Mouse (Mus musculus) spleen, adult 12 weeks (tissue): ENCODE measurements around the gene Stxbp2.
"Not testable (repeated sequence)": the region's sequence is repeated elsewhere in the genome, so short reads cannot be mapped to it uniquely, and the experiment has no call there.

Experiments used
- DNase-seq: peaks from one replicate; pipeline ENCODE4 v3.0.0; 2022; ENCODE audit warnings: low spot score

The Stxbp2 gene

DNA sequence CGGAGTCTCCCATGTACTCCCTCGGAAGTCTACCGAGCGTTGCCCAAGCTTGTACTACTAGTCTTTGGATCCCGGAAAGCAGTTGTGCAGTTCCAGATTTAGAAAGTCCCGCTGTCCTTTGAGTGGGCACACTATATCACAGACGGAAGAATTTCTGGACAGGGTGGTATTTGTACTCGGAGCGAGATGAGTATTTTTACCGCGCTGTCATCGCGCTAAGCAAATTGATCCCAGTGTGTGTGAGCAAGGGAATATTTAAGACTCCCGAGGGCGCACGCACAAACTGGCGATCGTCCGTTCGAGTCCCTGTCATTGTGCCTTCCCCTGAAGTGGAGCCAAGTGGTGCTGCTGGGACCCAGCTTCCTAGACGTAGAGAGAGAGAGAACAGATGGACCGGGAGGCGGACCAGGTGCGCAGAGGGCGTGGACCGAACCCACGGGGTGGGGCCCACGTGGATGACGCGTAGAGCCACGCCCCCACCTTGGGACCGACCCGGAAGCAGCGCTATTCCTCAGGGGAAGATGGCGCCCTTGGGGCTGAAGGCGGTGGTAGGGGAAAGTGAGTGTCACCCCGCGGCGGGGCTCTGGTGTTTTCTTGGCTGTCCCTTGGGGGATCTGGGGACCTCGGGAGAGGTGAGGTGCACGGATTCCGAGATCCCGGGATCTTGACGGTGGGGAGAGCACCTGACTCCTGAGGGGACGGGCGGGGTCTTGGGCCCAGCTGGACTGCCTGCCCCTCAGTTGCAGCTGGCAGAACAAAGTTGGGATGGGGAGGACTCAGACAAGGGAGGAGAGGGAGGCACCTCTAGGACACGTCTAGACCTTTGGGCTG, at the start of gene Stxbp2:
Gene Stxbp2, plus strand, starts transcription at position 309 of the 831 bp plus-strand sequence.
- DNase-seq: peak; percentile 80

DNA sequence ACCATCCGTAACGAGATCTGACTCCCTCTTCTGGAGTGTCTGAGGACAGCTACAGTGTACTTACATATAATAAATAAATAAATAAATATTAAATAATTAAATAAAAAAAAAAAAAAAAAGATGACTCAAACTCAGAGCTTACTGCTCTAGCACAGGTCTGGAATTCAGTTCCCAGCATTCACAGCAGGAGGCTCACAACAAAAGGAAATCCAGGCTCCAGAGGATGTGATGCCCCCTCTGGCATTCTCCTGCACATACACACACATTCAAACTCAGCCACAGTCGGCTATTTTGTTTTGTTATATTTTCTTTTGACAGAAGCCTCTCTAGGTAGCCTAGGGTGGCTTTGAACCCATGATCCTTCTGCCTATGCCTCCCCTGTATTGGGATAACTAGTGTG, 48.8 kb upstream of the Stxbp2 start:
- DNase-seq: not testable (repeated sequence)

DNA sequence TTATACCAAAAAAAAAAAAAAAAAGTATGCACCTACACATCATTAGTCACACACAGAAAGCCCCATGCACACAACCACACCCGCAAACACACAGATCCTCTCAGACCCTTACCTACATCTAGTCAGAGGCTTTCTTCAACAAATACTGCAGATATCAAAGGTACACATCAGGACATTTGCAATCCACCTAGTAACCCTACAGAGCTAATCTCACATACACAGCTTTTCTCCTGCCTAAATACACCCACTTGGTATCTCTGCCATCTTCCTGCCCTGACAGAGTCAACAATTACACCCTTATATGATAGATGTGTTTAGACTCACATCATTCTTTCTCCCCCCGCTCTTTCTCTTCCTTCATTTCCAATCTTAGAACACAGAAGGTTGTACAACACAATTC, 44.3 kb upstream of the Stxbp2 start:
- DNase-seq: no peak

DNA sequence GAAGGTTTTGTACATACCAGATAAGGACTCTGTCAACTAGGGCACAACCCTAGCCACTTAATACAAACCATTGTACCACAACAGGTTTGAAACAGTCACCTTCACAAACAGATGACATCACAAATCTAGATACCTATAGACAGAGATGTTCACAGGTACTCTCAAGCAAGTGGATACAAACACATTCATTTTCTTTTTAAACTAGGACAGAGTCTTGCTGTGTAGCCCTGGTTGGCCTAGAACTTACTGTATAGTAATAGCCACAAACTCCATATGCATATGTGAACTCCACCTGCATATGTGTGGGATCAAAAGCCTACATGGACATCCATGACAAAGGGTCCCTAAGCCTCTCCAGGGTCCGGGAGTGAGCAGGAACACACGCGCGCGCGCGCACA, 43.8 kb upstream of the Stxbp2 start, which contains the start of gene Camsap3:
Gene Camsap3, plus strand, starts transcription at position 301 of the 398 bp plus-strand sequence.
- DNase-seq: no peak

DNA sequence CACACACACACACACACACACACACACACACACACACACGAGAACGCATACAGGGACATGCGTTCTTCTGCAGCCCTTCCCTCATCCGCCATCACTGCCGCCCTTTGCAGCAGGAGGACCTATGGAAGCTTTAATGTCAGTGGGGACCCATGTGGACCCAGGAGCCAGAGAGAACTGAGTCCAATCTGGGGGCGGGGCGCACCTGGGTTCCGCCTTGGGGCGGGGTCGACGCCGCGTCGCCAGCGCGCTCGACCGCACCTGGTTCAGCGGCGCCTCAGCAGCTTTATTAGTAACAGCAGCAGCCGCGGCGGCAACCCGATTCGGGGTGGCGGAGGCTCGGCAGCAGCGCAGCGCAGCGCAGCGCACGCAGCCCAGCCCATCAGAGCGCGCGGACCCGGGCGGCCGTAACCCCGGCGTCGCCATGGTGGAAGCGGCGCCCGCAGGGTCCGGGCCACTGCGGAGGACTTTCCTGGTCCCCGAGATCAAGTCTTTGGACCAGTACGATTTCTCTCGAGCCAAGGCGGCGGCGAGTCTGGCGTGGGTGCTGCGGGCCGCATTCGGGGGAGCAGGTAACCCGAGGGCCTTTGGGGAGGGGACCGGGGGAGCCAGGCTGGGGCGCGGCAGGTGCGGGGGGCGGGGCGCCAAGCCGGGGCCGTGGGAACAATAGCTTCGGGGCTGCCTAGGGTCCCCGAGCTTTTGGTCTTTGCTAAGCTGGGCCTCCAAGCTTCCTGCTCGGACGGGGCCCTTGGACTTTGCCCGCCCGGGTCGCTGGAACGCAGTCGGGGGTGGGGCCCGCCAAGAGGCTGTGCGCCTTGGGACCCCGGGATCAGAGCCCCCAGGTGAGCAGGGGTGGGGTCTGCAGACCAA, 43.1 kb upstream of the Stxbp2 start:
- no peak for DNase-seq

DNA sequence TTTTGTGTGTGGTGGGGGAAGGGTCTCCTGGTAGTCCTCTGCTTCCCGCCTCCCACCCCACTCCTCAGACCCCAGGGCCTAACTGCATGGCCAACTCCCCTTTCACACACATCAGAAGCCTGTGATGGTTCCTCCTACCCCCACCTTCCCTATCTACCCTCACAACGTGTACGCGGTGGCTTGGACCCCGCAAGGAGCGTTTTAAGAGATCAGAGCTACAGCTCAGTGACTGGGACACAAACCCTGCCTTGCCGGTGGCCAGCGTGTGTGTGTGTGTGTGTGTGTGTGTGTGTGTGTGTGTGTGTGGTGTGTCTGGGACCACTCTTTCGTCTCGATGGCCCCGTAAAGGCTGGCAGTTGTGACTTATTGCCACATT, 42.5 kb upstream of the Stxbp2 start:
- DNase-seq: no peak

DNA sequence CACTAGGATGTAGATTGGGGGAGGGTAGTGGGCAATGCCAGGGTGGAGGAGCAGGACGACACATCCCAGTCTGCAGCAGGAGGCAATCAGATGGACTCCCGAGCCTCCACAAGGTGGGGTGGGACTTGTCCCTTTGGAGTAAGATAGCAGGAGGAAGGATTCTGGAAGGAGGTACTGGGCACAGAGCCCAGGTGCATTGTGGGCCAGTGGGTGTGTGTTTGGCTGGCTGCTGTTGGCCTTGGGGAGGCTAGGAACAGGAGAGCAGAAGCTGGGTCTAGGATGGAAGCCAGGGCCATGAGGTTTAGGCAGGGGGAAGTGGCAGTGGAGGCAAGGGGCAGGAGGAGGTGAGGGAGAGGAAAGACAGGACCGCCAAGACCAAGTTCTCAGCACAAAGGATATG, 37.3 kb upstream of the Stxbp2 start:
- no peak for DNase-seq

DNA sequence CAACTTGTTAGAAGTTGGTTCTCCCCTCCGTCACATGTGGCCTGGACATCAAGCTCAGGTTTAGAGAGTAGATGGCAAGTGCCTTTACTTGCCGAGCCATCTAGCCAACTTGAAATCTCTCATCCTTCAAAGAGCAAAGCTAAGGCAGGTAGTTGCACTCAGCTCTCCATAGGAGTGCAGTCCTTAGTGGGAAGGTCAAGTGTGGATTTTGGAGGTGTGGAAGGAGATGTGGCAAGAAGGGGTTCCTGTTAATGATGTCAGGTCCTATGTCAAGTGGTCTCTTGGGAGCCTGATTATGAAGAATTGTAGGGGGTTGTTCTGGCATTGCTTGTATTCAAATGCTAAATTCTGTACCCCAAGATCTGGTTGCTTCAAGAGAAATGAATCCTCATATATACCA, 36.3 kb upstream of the Stxbp2 start:
- no peak for DNase-seq

DNA sequence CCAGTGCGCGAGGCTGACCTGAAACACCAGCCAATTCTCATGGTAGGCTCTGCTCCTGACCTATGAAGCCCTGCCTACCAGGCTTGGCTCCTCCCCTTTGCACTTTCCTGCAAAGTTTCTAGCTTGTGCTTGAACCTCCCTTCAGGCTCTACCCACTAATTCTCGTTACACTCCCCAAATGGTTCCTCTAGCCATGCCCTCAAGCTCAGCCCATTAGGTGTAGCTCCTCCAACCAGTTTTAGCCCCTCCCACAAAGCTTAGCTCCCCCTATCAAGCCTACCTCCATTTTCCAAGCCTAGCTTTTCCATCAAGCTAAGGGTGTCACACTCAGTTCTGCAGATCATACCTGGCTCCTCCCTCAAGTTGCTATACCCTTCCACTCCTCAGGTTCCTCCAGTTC, 32.7 kb upstream of the Stxbp2 start:
- DNase-seq: no peak

DNA sequence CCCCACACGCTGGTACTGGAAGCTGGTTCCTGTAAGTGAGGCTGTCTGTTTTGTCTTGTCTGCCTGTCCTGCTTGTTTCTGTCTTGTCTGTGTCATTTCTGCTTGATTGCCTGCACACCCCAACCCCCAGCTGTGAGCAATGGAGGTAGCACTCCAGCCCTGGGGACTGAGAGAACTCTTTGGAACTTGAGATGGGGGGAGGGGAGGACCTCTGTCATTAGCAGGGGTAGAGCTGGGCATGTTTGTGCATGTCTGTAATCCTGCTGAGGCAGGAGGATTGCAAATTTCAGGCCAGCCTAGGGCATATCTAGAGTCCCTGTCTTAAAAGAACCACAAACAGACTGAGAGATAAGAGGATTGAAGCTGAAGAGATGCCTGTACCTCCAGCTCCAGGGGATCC, 31.5 kb upstream of the Stxbp2 start:
- DNase-seq: no peak

DNA sequence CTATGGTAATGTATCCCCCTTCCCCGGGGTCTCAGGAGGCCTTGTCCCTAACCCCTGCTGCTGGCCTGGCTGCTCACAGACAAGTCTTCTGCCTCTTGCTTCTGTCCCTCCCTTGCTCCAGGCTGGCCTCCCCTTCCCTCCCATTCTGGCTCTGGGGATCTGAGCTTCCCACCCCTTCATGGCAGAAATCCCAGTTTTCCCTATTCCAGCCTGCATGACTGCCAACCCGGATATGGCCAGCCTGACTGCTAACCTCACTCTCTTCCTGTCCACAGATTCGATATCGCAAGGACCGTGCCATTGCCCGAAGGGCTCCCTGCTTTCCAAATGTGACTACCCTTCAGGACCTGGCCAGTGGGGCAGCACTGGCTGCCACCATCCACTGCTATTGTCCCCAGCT, 30.4 kb upstream of the Stxbp2 start:
- no peak for DNase-seq

DNA sequence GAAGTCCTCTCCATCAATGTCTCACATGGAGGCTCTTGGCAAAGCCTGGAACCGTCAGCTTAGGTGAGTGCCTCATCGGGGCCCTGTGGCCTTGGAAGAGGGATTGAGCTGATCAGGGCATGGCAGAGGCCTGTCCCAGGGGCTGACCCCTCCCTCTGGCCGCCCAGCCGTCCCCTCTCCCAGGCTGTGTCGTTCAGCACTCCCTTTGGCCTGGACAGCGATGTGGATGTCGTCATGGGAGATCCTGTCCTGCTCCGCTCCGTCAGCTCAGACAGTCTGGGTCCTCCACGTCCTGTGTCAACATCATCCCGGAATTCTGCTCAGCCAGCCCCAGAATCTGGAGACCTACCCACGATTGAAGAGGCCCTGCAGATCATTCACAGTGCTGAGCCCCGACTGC, 27.3 kb upstream of the Stxbp2 start:
- DNase-seq: no peak

DNA sequence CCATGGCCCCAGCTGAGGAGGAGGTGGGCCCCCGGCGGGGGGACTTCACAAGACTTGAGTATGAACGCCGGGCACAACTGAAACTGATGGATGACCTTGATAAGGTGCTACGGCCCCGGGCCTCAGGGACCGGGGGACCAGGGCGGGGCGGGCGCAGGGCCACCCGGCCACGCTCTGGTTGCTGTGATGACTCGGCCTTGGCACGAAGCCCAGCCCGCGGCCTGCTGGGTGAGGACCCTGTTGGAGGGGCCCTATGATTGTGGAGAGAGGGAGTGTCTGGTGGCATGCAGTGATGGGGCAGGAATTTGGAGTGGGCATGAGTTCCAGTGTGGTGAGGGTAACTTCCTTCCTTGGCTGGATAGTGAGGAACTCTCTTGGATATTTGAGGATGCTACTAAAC, 24.2 kb upstream of the Stxbp2 start:
- no peak for DNase-seq

DNA sequence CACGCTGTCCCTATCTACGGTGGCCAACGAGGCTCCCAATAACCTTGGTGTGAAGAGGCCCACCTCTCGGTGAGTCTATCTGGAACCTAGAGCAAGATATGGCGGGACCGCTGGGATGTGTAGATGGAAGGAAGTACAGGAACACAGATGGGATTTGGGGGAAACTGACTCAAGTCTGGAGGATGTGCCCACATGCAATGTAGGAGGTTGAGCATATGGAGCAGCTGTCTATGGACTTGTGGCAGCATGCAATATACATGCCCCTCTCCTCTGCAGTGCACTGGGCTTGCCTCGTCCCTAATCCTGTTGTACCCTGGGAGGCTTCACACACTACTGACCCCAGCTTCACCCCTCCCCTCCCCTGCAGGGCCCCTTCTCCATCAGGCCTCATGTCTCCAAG, 22.9 kb upstream of the Stxbp2 start:
- DNase-seq: no peak

DNA sequence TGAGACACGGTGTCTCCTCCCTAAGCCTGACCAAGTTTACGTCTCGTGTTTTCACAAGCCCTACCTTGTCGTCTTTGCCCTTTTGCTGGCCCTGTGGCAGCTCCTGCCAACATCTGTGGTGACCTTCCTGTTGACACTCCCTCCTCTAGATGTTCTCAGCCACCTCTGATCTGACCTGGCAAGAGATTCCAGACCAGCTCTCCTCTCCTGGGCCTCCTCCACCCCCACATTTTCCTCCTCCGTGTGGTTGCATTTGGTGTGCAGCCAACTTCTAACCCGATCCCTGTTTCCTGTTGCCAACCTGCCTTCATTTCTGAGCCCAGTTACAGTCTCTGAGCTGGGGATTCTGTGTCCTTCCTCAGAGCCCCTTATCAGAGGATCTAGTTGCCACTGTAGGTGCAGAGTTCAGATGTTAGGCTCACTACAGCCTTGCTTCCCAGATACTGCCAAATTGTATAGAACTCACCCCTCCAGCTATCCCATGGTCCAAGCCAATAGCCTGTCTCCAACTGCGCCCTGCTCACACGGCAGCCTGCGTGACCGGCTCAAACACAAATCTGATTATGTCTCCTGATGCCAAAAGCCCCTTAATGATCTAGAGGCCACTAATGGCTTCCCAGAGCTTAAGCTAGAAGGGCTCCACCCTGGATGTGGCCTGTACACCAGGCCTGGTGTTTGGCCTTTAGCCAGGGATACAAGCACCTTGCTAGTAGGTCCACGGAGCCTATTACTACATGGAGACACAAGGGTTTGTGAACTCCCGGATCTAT, 21.5 kb upstream of the Stxbp2 start:
- no peak for DNase-seq

DNA sequence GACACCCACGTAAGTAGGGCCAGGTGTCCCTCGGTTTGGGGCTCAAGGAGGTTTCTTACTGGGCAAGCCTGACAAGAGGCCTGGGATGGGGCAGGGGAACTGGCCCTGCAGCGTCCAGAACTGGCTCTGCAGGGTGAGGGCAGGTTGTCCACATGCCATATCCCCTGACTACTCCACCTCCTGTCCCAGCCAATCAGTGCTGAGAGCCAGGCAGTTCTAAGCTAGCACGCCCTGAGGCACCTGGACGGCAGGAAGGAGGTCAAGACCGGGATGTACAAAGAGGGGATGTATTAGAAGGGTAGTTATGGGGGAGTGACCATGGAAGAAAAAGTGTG, 21.0 kb upstream of the Stxbp2 start:
- no peak for DNase-seq

DNA sequence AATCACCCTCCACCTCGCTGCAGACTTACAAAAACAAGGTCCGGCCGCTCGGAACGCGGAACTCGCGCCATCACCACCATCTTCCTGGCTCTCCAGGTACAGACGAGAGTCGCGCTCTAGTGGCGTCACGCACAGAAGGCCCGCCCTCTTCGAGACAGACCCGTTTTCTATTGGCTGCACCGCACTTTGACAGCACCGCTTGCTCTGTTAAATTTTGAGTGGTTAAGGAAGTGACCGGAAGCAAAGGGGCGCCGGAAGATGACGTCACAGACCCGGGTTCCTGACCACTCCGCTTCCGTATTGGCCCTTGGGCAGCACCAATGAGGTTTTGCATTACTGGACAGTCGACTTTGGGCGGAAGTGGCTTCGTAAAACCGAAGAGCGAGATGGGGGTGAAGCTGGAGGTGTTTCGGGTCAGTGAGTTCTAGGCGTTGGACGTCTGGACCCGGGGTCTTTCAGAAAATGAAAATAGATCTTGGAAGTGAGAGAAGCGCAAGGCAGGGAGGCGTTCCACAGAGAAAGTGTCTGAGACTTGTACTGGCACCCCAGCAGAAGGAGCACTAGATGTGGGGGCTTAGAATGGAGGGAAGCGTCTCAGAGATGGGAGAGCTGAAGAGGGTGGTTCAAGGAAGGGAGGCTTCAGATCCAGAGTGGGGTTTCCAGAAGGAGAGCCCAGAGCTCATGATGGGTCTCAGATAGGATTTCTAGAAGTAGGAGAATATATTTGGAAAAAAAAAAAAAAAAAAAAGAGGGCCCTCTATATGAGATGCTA, 9.4 kb upstream of the Stxbp2 start, which contains the start of the genes Xab2 and Pet100:
Gene Xab2, minus strand, starts transcription at position 118 of the 772 bp plus-strand sequence.
Gene Pet100, plus strand, starts transcription at position 350 of the 772 bp plus-strand sequence.
- DNase-seq: peak; percentile 99

DNA sequence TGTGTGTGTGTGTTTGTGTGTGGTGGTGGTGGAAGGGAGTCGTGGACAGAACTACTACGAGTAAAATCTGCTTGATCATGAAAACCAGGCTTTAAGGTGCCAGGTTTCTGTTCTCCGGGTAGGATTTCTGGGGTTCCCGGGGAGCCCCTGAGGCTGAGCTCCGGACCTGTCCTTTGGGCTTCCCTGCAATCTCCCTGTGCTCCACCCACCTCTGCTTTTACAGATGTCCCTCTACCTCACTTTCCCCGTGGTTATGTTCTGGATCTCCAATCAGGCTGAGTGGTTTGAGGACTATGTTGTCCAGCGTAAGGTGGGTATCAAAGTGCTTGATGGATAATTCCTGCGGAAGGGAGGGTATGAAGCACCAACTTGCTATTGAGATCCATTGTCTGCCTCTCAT, 8.6 kb upstream of the Stxbp2 start:
- no peak for DNase-seq

DNA sequence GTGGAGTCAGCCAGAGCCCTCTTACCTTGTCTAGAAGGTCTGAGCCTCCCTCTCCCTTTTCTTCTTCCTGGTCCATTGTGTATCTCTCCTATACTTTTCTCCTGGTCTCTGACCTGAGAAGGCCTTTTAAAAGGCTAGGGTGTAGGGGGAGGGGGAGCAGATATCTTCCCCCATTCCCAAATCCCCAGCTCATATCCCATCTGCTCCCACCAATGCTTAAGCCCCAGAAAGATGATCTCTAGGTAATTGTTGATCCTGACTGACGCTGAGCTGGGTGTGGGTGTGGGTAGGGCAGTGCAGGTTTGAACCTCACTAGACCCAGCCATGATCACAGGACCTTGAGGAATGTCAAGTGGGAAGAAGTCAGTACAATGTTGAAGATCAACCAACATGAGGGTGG, 5.3 kb upstream of the Stxbp2 start, which contains the start of gene Pcp2:
Gene Pcp2, minus strand, starts transcription at position 101 of the 400 bp plus-strand sequence.
- DNase-seq: no peak

DNA sequence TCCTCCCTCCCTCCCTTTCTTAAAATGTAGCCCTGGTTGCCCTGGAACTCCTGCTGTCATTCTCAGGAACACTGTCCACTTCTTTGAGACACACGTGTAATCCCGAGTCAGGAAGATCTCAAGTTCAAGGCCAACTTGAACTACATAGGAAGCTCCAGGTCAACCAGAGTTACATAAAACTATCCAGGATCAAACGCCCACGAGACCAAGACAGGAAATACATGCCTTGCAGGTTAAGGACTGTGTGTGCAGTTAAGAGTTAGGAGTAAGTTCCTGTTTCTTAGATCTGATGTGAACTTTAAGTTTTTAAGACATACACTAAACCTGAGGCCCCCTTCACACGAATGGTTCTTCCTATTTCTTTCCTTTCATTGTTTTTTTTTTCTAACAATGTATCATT, 3.8 kb upstream of the Stxbp2 start:
- DNase-seq: no peak

DNA sequence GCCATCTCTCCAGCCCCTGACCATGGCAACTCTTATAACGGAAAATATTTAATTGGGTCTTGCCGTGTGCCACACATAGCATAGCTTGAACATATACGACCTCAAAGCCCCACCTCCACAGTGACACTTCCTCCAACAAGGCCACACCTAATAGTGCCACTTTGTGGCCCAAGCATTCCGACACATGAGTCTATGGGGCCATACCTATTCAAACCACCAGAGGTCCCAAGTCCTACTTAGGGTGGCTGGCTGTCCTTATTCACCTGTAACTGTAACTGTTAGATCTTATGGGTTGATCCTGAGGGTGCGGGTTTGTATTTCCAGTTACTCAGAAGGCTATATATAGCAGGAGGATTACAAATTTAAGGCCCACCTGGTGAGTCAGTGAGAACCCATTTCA, 2.7 kb upstream of the Stxbp2 start:
- DNase-seq: no peak

DNA sequence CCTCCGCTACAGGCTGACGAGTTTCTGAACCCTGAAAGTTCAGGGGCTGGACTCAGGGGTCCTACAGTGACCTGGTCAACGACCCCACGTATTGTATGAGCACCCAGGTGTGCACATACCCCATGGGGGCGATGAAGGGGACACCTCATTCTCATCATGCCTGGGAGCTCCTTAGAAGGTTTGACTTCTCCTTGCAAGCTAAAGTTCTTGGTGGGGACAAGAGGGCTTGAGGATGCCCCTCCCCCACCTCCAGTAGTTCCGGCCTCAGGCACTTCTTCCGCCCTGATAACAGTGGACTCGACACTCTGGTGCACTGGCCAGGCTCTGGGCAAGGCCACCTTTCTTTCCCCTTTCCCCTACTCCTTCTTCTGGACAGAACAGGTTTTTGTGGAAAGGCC, 722 bp downstream of the Stxbp2 start:
- DNase-seq: peak; percentile 14
